Mouse (Mus musculus) spleen, adult 2 months (tissue): ENCODE measurements around the gene Cdk7. TPM values are rescaled to one million over a fixed set of nuclear protein-coding genes. Genes with fewer than 3 reads are reported as not detected.

ENCODE experiments used
- DNase-seq, 2 experiments: peaks; one replicate each; pipeline versions ENCODE4 v3.0.0 to v3.0.0-alpha.2; 2012 to 2021; ENCODE audit warnings: low spot score in 2 of 2, low read depth in 1 of 2
- H3K27ac ChIP-seq: fragments of 200-500 bp; 2 replicates; pipeline ENCODE4 v1.5.1; 2012; ENCODE audit warnings: low read length, inconsistent platforms; ENCODE audit not compliant: insufficient read depth
- H3K27me3 ChIP-seq: fragments of 200-500 bp; 2 replicates; pipeline ENCODE4 v1.6.1; 2012; ENCODE audit warnings: mild to moderate bottlenecking, moderate library complexity, low read length, inconsistent platforms; ENCODE audit not compliant: control insufficient read depth, insufficient read depth
- H3K36me3 ChIP-seq: fragments of 200-500 bp; 2 replicates; pipeline ENCODE4 v1.6.1; 2012; ENCODE audit warnings: mild to moderate bottlenecking, low read length, inconsistent platforms; ENCODE audit not compliant: control insufficient read depth, insufficient read depth
- H3K4me1 ChIP-seq: fragments of 200-500 bp; 2 replicates; pipeline ENCODE4 v1.6.1; 2011; ENCODE audit warnings: inconsistent platforms; ENCODE audit not compliant: control insufficient read depth, insufficient read depth, insufficient read length
- H3K4me3 ChIP-seq: fragments of 200-500 bp; 2 replicates; pipeline ENCODE4 v1.5.1; 2011; ENCODE audit warnings: mild to moderate bottlenecking, inconsistent platforms; ENCODE audit not compliant: insufficient read depth, insufficient read length; ENCODE audit errors: extremely low read depth
- CTCF ChIP-seq: fragments of 200-500 bp; IDR thresholded peaks from 2 replicates; pipeline ENCODE4 v1.5.1; 2011; ENCODE audit warnings: mild to moderate bottlenecking, inconsistent platforms; ENCODE audit not compliant: insufficient read depth, insufficient read length, insufficient replicate concordance; ENCODE audit errors: extremely low read depth
- POLR2A ChIP-seq: fragments of 200-500 bp; IDR thresholded peaks from 2 replicates; pipeline ENCODE4 v1.6.1; 2011; ENCODE audit warnings: low read depth, low read length, inconsistent platforms
- WGBS: fragments of 180-500 bp; shearing (Covaris S2); methylation state at CpG from one replicate; pipeline ENCODE4 v1.1.7; 2018; 5-methylcytosine and 5-hydroxymethylcytosine counted together
- polyA plus RNA-seq: library from polyadenylated mRNA; depleted of rRNA; stranded (reverse); fragments of >200 nt; gene quantifications from 2 replicates; pipeline ENCODE4 v1.2.3, GENCODE M21; 2012

The Cdk7 gene
- polyA plus RNA-seq, 1 experiment: 7.2 TPM

DNA sequence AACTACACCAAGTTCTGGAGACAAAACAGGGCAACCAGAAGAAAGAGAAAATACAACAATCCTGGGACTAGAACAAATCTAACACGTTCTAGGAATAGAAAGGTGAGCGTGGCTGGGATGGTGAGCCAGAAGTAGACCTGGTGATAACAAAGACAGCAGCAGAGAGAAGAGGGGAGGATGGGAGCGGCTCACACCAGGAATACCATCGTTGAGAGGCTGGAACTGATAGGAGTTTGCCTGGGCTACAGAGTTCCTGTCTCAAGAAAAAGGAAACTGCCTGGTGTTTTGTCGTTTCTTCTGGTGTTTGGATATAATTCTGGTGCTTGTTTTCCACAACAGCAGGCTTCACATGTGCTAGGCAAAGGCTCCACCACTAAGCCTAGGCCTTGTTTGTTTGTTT lies 2.7 kb downstream of the Cdk7 start:
- WGBS: 88% methylated on average over 5 of the region's 5 CpGs
- no peak overlapping the region for H3K27ac ChIP-seq
- peaks cover 8% of the 10 kb centered on the region for H3K36me3 ChIP-seq
- no peak for TF ChIP-seq CTCF
- no peak for TF ChIP-seq POLR2A
- DNase-seq: no peak
- H3K4me1 ChIP-seq: peaks cover 6% of the 10 kb centered on the region
- H3K4me3 ChIP-seq: no peak overlapping the region
- no peaks in the 10 kb centered on the region for H3K27me3 ChIP-seq

DNA sequence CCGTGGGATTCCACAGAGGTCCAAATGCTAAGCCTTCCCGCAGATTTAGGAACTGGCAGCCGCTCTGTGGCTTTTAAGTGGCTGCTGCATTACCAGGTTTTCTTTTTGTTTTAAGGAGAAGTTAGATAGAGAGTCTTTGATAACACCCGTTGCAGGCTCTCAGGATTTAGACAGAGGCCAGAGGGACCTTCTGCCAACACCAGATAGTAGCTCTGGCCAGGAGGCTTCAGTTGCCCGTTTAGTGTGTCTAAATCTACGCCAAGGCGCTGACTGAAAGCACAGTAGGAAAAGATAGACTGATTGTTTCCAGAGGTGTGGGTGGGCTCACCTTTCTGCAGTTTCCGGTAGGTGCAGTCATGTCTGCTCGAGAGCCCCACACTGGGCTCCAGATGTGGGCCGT lies 5.5 kb downstream of the Cdk7 start:
- no peak overlapping the region for H3K4me3 ChIP-seq
- peaks cover 11% of the 10 kb centered on the region for H3K36me3 ChIP-seq
- H3K4me1 ChIP-seq: peaks cover 6% of the 10 kb centered on the region
- no peak overlapping the region for H3K27ac ChIP-seq
- WGBS: 74% methylated on average over 10 of the region's 10 CpGs
- no peaks in the 10 kb centered on the region for H3K27me3 ChIP-seq
- no peak for DNase-seq
- TF ChIP-seq POLR2A (no peak), CTCF (no peak)

DNA sequence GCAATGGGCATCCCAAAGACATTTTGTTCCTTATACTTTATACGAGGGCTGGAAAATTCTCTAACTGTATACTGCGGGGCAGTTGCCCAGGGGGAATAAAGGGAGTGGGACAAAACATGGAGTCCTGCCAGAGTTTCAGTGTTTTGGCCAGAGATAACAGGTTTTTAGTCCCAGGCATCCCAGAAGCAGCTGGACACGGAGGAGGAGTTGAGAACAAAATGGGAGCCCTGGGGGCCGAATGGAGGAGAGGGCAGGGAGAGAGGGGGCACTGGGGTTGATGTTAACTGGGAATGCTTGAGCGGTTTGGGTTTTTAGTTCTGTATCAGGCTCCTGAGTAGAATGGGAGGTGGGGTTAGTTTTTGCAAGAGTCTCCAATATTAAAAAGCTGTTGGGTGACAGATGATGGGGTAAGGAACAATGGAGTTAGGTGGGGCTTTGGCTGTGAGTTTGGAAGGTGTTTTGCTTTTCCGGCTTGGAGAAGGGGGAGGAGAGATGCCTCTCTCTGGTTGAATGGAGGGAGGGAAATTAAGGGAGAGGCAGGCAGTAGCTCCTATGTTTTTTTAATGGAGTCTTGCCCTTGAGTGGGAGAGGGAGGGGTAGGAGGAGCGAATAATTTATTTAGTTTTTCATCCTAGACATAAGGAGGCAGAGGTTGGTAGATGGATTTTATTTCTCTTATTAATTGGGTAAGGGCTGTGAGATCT lies 6.5 kb downstream of the Cdk7 start:
- no peak overlapping the region for H3K4me3 ChIP-seq
- H3K36me3 ChIP-seq: peaks cover 14% of the 10 kb centered on the region
- no peaks in the 10 kb centered on the region for H3K4me1 ChIP-seq
- no peak overlapping the region for H3K27ac ChIP-seq
- WGBS: 89% methylated on average over 7 of the region's 7 CpGs
- DNase-seq: no peak
- TF ChIP-seq POLR2A (no peak), CTCF (no peak)
- no peaks in the 10 kb centered on the region for H3K27me3 ChIP-seq

DNA sequence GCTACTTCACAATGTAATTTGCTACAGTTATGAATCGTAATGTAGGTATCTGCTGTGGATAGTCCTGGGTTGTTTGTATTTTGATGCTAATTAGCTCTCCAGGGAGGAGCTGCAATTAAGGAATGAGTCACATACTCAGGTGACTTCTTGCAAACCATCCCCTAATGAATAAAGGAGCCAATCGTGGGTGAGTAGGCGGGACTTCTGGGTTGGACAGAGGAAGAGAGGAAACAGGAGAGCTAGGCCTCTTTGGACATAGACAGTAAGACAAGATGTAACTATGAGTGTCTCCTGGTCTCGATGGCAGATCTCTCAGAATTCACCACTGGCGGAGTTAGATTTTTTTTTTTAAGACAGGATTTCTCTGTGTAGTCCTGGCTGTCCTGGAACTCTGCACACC lies 9.1 kb downstream of the Cdk7 start:
- TF ChIP-seq CTCF: no peak
- TF ChIP-seq POLR2A: no peak
- no peak for DNase-seq
- peaks cover 15% of the 10 kb centered on the region for H3K36me3 ChIP-seq
- WGBS: 86% methylated on average over 5 of the region's 5 CpGs
- H3K27me3 ChIP-seq: no peaks in the 10 kb centered on the region
- no peak overlapping the region for H3K27ac ChIP-seq
- no peaks in the 10 kb centered on the region for H3K4me1 ChIP-seq
- no peak overlapping the region for H3K4me3 ChIP-seq

DNA sequence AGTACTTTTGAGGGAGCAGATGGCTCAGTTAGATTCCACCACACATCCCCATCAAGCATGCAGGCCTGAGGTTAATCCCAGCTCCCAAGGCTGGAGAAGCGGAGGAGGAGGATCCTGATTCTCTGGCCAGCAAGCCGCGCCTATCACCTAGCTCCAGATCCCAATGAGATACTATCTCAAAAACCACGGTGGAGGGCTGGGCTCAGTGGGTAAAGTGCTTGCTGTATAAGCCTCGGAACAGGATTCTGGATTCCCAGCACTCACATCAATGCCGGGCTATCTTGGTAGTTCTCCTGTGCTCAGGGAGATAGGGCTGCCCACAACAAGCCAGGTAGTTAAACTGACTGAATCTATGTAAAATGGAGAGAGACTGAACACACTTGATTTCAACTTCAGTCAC lies 15.3 kb downstream of the Cdk7 start:
- no peaks in the 10 kb centered on the region for H3K4me1 ChIP-seq
- H3K36me3 ChIP-seq: peaks cover 29% of the 10 kb centered on the region
- 94% methylated on average over 6 of the region's 6 CpGs for WGBS

DNA sequence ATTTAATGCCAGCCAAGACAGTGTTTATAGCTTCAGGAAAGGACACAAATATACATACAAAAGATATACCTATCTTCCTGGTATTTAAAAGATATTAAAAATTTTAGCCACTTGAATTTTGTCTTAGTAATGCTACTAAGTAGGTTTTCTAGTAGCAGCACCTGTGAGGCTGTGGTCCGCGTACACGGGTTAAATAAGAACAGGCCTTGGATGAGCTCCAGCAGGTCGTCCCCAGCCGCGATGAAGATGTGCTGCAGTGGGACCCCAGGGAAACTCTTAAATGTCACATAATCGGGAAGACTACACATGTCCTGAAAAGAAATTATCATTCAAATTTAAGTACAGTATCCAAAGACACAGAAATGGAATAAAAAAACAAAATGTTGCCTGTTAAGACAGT lies 24.5 kb downstream of the Cdk7 start:
- no peaks in the 10 kb centered on the region for H3K27me3 ChIP-seq

More for the DNA sequence above, 15.3 kb downstream of the Cdk7 start:
- Histone ChIP-seq H3K4me3 (no peak overlapping the region), H3K27ac (no peak overlapping the region), H3K27me3 (no peaks in the 10 kb centered on the region)
- TF ChIP-seq POLR2A (no peak), CTCF (no peak)
- DNase-seq: no peak

DNA sequence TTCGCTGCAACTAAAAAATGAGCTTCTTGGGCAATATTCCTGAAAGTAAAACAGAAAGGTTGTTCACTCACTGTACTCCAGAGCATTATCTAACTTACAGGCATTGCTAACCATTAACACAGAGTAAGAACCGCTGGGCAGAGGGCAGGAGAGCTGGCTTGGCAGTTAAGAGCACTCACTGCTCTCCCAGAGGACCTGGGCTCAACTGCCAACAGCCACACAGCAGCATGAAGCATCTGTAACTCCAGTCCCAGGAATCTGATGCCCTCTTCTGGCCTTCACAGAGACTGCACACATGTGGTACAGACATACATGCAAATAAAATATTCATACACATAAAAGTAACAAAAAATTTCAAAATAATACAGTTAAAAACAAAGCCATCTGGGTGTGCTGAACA lies 27.3 kb downstream of the Cdk7 start:
- 93% methylated on average over 2 of the region's 2 CpGs for WGBS
- no peak overlapping the region for H3K4me3 ChIP-seq
- H3K36me3 ChIP-seq: peaks cover 29% of the 10 kb centered on the region
- DNase-seq: no peak
- H3K27ac ChIP-seq: no peak overlapping the region
- TF ChIP-seq POLR2A (no peak), CTCF (no peak)
- no peaks in the 10 kb centered on the region for H3K4me1 ChIP-seq
- H3K27me3 ChIP-seq: no peaks in the 10 kb centered on the region

More for the DNA sequence above, 24.5 kb downstream of the Cdk7 start:
- 95% methylated on average over 7 of the region's 7 CpGs for WGBS
- no peak overlapping the region for H3K4me3 ChIP-seq
- TF ChIP-seq POLR2A: no peak
- no peak for TF ChIP-seq CTCF
- no peak for DNase-seq
- H3K36me3 ChIP-seq: peaks cover 40% of the 10 kb centered on the region
- no peaks in the 10 kb centered on the region for H3K4me1 ChIP-seq
- no peak overlapping the region for H3K27ac ChIP-seq
